Mouse (Mus musculus) ovary, postnatal 14 days (tissue): ENCODE measurements at regions not wholly inside any gene's neighbourhood (a gene's known extent, or its start where the extent isn't known, plus 50 kb on each side); places are given as distances from the start of the nearest gene placed in this dataset.

Experiments used
- DNase-seq: peaks from one replicate; pipeline ENCODE4 v3.0.0; 2022; ENCODE audit warnings: low spot score

DNA sequence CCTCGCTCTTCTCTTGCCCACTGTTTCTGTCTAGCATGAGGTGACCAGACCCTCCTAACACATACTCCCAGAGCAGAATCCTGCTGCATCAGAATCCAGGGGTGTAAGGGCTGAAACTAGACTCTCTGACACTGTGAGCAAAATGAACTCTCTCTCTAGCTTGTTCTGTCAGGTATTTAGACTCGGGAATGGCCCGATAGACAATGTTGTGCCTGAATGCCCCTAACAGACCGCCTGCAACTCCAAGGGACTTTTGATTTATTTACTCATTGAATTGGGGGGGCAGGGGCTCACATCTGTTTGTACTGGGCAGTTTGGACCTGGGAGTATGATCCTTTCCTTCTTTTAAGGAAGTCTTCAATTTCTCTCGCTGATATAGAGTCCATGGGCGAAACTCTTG is 469.3 kb upstream of the Trpc7 start:
- DNase-seq, result no peak

- no peak for DNase-seq
Measured at GRCm38 (mm10) chr13:57364396-57364795, 468.6 kb upstream of the Trpc7 start.

DNA sequence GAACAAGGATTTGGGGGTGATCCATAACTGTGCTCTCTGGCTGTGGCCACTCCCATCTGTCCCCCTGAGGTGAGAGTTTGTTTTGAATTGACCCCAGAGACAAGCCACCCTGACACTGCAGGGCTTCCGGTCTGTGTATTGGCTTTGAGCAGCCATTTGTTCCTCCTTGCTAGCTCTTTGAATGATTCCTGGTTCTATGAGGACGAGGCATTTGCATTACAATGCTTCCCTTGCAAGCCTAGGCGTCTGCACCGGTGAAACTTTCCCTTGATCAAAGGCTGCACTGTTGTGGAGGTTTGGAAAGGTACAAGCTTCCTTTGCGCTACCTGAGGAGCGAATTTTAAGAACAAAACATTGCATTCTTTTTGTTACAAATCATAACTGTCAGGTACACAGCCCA is 466.8 kb upstream of the Trpc7 start:
- DNase-seq, result no peak

GRCm38 (mm10) chr13:57361286-57361685 is 465.5 kb upstream of the Trpc7 start:
- no peak for DNase-seq

- DNase-seq, result no peak
Measured at GRCm38 (mm10) chr13:57354606-57355005, 458.8 kb upstream of the Trpc7 start.

GRCm38 (mm10) chr13:57353976-57354375 is 458.2 kb upstream of the Trpc7 start:
- no peak for DNase-seq

DNA sequence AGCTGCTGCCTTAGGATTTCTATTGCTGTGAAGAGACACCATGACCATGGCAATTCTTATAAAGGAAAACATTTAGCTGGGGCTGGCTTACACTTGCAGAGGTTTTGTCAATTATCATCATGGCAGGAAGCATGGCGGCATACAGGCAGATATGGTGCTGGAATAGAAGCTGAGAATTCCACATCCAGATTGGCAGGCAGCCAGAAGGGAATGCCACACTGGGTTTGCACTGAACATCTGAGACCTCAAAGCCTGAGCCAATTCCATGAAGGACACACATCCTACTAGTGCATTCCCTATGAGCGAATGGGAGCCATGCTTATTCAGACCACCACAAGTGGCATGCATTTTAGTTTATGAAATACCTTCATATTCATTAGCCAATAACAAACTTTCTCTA is 455.0 kb upstream of the Trpc7 start:
- no peak for DNase-seq

GRCm38 (mm10) chr13:57338676-57339075 is 442.9 kb upstream of the Trpc7 start:
- no peak for DNase-seq

GRCm38 (mm10) chr13:57336596-57336995 is 440.8 kb upstream of the Trpc7 start:
- DNase-seq, result no peak

GRCm38 (mm10) chr13:57332976-57333375 is 437.2 kb upstream of the Trpc7 start:
- DNase-seq, result no peak

DNA sequence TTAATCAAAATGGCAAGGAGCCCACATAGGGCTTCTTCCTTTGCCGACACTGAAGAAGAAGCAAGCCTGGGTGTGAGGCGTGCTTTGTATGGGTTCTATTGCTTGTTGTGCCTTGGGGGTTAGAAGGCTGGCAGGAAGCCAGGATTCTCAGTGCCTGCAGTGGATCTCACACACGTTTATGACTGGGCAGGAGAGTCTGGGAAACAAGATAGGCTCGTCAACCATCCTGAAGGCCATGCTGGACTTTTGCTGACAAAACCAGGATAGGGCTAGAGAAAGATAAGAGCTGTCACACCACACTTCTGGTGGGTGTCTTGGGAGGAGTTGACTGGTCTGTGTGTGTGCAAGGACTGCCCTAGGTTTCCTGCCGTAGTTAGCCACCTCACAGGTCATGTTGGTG is 436.1 kb upstream of the Trpc7 start:
- no peak for DNase-seq

DNA sequence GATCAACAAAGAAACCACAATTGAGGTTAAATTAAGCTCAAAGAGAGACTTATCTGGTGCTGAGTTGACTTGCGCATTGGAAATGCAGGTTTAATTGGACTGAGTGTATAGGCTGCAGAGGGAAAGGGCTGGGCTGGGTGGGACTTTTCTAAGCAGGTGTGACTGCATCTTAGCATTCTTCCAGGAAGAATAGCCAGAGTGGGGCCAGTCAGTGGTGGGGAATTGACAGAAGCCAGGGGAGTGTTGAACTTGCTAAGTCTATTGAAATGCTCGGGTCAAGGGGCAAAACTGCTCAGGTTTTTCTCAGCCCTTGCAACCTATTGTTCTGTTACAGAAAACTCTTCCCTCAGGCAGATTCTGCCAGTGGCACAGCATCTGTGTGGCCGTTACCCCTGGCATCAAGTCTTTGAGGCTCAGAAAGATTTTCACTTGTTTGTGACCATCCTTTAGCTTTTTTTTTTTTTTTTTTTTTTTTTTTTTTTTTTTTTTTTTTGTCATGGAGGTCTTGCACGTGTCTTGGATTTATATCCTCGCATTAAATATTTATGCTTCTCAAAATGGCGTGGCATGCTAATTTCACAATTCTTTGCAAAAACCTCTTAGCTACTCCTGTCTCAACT is 429.6 kb upstream of the Trpc7 start:
- no peak for DNase-seq

DNA sequence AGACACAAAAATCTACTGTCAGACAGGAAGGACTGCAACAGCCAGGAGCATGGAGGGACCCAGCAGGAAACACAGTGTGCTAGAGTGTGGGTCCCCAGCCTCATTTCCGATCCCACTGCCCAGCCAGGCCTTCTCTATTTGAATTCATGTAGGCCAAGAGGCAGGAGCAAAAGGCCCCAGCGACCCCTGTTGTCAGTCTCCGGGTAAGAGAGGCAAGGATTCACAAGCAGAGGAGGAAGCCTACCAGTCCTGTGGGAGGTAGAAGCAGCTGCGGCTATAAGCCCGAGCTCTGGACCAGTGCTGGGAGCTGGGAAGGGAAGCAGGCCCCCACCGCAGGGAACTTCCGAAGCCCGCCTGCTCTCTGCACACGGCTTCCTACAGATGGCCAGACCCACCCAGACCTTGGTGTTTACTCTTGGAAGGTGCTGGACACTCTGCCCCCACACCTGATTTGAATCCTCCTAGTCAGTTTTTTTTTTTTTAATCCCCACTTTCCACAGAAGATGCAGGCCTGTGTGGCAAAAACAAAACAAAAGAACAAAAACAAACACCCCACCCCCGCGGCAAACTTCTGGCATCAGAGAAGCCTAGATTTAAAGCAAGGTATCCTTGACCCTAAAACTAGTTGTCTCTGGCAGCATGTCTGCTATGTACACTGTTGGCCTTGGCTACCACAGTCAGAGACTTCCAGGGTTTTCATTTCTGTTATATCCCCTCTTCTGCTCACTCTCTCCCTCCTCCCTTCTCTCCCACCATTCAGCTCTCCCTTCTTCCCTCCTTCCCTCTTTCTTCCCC is 420.6 kb upstream of the Trpc7 start:
- no peak for DNase-seq

- no peak for DNase-seq
Measured at GRCm38 (mm10) chr13:57314512-57314911, 418.7 kb upstream of the Trpc7 start.

- no peak for DNase-seq
Measured at GRCm38 (mm10) chr13:57313731-57314130, 417.9 kb upstream of the Trpc7 start.

- DNase-seq, result no peak
Measured at GRCm38 (mm10) chr13:57311235-57311634, 415.4 kb upstream of the Trpc7 start.

- no peak for DNase-seq
Measured at GRCm38 (mm10) chr13:57309618-57310017, 413.8 kb upstream of the Trpc7 start.

DNA sequence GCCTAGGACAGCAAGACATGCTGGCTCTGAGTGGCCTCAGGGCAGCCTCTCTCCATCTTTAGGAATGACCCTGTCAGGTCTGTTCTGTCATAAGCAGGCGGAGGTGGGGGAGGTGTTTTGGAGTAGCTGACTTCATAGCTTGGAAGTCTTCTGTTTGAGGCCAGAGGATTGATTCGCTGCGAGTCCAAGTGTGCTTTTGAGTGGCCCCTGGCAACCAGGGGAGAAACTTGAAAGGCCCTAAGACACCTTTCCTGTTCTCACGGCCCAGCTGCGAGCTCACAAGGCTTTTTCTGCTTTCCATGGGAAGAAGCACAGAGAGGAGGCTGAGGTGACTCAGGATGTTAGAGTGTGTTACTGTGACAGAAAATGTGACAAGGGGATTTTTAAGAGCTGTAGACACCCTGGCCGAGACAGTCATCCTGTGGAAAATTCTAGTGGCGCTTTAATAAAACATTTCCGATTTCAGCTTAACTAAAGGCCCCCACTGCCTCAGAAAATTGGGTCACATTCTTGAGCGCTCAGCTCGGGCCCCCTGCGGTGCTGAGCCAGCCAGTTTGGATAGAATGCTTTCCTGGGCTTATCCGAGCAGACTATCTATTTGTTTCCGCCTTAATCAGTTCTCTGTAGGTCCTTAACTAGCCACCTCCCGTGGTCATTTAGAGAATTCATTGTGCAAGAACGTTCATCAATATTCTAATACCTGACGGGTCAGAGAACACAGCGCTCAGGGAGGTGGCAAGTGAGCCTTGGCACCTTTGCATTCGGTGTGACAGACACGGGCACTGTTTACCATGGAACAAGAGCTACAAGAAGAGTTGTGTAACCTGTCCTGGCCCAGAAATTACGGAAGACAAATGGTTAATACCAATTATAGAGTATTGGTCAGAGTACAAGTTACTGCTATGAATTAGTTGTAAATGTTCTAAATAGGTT is 412.4 kb upstream of the Trpc7 start:
- no peak for DNase-seq

- DNase-seq, result no peak
Measured at GRCm38 (mm10) chr13:57305586-57305985, 409.8 kb upstream of the Trpc7 start.

DNA sequence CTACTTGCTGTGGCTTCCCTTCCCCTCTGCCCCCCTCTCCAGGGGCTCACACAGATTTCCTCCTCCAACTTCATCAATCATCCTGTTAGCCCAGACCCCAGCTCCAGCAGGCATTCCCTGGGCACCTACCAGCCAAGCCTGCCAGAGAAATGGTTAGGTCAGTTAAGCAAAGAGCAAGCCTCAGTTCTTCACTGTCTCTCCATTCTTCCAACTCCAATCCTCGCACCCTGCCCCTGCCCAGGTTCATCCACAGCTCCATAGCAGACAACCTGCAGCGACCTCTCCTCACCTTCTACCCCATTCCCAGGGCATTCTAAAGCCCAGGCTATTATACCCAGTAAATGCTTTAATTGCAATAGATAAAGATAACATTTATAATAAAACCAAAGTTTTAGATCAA is 408.0 kb upstream of the Trpc7 start:
- DNase-seq, result no peak

GRCm38 (mm10) chr13:57291737-57292490 is 396.1 kb upstream of the Trpc7 start:
- DNase-seq, result no peak

DNA sequence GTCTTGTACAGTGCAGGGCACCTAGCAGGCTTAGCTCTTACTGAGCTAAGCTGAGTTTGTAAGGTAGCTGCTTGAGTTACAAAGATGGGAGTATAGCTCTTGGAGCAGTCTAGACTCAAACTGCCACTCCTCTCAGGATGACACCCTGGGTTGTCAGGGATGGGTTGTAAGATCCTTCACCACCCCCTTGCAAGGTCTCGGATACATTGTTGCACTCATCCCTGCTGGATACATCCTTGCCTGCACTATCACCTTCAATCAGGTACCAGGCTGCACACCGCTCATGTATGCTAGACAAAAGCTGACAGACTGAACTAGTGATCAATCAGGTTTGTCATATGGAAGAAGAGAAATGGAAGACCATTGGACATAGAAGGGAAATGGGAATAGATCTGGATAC is 390.4 kb upstream of the Trpc7 start:
- DNase-seq, result no peak
